Mouse (Mus musculus): ENCODE measurements around the gene Rfx3.

DNA sequence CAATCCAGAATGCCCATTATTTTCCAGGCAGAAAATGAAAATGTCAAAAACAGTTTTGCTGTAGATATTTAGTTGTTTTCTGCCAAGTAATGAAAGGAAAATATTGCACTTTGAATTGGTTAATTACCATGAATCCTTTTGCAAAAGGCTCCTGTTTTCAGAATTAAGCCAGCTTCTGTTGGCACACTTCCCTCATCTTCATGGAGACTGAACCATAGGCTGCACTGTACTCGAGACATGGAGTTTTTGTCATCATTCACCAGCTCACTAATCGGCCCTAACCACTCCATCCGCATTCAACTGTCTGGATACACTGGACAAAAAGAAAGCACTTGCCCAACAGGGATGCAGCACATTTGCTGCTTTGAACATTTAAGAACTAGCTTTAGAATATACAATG lies 75.5 kb downstream of the Rfx3 start:
- no peak for TF ChIP-seq POLR2A (IDR thresholded peaks at IDR 0.05; ENCODE audit: control insufficient read depth, low read depth, low read length)
- TF ChIP-seq CTCF (IDR thresholded peaks at IDR 0.05; ENCODE audit: control insufficient read depth, insufficient read depth, insufficient replicate concordance, low read depth, low read length): no peak
